ENCODE assay signal across 9 mouse cellular contexts in genomic region chr11:32498757-32499535, GRCm38 (mm10). TPM values are rescaled to one million over a fixed set of nuclear protein-coding genes. Genes with fewer than 3 reads are reported as not detected.
DNase-seq lines count a peak whose midpoint lies in the region; ATAC-seq and TF ChIP-seq lines count a peak whose summit lies in the region.
"Had no signal": no experiment of that assay in that cellular context is flagged by ENCODE, and none has a peak within 500 bp of the region (broad histone marks: within the 10 kb centered on the region; RNA-seq: fewer than 3 reads in every experiment).

No protein-coding gene starts in this region.

- H3K4me1 ChIP-seq in kidney, embryonic 16.5 days (ENCODE audit: insufficient read depth, low read length) = no peaks in the 10 kb centered on the region
- no peaks in the 10 kb centered on the region for H3K4me1 ChIP-seq in forebrain, postnatal 0 days (ENCODE audit: insufficient read depth)
- no peaks in the 10 kb centered on the region for H3K4me1 ChIP-seq in liver, postnatal 0 days (ENCODE audit: insufficient read depth)

- H3K36me3 ChIP-seq in kidney, embryonic 16.5 days (ENCODE audit: insufficient read depth, low read length) = 0 out of 2 replicates have a peak, but pooled peaks cover 11% of the 10 kb centered on the region
- H3K36me3 ChIP-seq in forebrain, postnatal 0 days (ENCODE audit: insufficient read depth) = no peaks in the 10 kb centered on the region
- no peaks in the 10 kb centered on the region for H3K36me3 ChIP-seq in liver, postnatal 0 days (replicated peaks; ENCODE audit: insufficient read depth, low read length)

- no peak for ATAC-seq in kidney, embryonic 16.5 days (ENCODE audit: low FRiP score, low TSS enrichment)
- ATAC-seq in forebrain, postnatal 0 days = no peak; the same call in 1 of the 2 replicates
- ATAC-seq in liver, postnatal 0 days = no peak

- no peak overlapping the region for H3K9ac ChIP-seq in kidney, embryonic 16.5 days (replicated peaks; ENCODE audit: low read length)
- no peak overlapping the region for H3K9ac ChIP-seq in forebrain, postnatal 0 days
- no peak overlapping the region for H3K9ac ChIP-seq in liver, postnatal 0 days (replicated peaks)

- no peak for TF ChIP-seq EP300 in liver, postnatal 0 days (IDR thresholded peaks at IDR 0.05; ENCODE audit: low read depth)

- 86% methylated on average over 7 of the region's 7 CpGs for WGBS in kidney, embryonic 16.5 days
- WGBS in forebrain, postnatal 0 days = 42% methylated on average over 7 of the region's 7 CpGs
- 83% methylated on average over 7 of the region's 7 CpGs for WGBS in liver, postnatal 0 days (ENCODE audit: insufficient replicate concordance)

- no peaks in the 10 kb centered on the region for H3K27me3 ChIP-seq in kidney, embryonic 16.5 days (ENCODE audit: insufficient read depth, low read length)
- no peaks in the 10 kb centered on the region for H3K27me3 ChIP-seq in forebrain, postnatal 0 days (ENCODE audit: insufficient read depth, low read length)
- no peaks in the 10 kb centered on the region for H3K27me3 ChIP-seq in liver, postnatal 0 days (ENCODE audit: insufficient read depth, low read length)

- H3K27ac ChIP-seq in kidney, embryonic 16.5 days (ENCODE audit: low read length) = 0 out of 2 replicates have a peak overlapping the region, but pooled peaks have one; percentile 10
- H3K27ac ChIP-seq in forebrain, postnatal 0 days (ENCODE audit: low read depth, low read length) = no peak overlapping the region
- H3K27ac ChIP-seq in liver, postnatal 0 days (ENCODE audit: low read depth) = no peak overlapping the region
- H3K27ac ChIP-seq: macrophage had no signal

- no peak for TF ChIP-seq CTCF in forebrain, postnatal 0 days (IDR thresholded peaks at IDR 0.05; ENCODE audit: low read depth)
- no peak for TF ChIP-seq CTCF in liver, postnatal 0 days (IDR thresholded peaks at IDR 0.05; ENCODE audit: low read depth)

- no peak overlapping the region for H3K4me2 ChIP-seq in kidney, embryonic 16.5 days (replicated peaks; ENCODE audit: low read depth, low read length)
- H3K4me2 ChIP-seq in forebrain, postnatal 0 days (ENCODE audit: low read depth) = no peak overlapping the region
- no peak overlapping the region for H3K4me2 ChIP-seq in liver, postnatal 0 days (ENCODE audit: low read depth, low read length)

- intact Hi-C loops in left cerebral cortex, postnatal 36 days (cut with DNase I) = no loop called here

- no peak overlapping the region for H3K4me3 ChIP-seq in kidney, embryonic 16.5 days (ENCODE audit: low read length)
- H3K4me3 ChIP-seq in forebrain, postnatal 0 days (ENCODE audit: low read depth, low read length) = no peak overlapping the region
- no peak overlapping the region for H3K4me3 ChIP-seq in liver, postnatal 0 days (ENCODE audit: low read depth, low read length)

- no peaks in the 10 kb centered on the region for H3K9me3 ChIP-seq in kidney, embryonic 16.5 days (ENCODE audit: low read length)
- H3K9me3 ChIP-seq in forebrain, postnatal 0 days (ENCODE audit: low read length) = no peaks in the 10 kb centered on the region
- H3K9me3 ChIP-seq in liver, postnatal 0 days (ENCODE audit: low read length) = no peaks in the 10 kb centered on the region

- no peak for DNase-seq in kidney, adult 8-10 months
- DNase-seq in brain, adult 2 months (ENCODE audit: low read depth, low spot score) = peak; percentile 90
- DNase-seq in forebrain, postnatal 0 days = peak; percentile 77
- peak; percentile 54 to 60 for DNase-seq in left cerebral cortex, postnatal 36 days (ENCODE audit: low spot score in 2 of 2)
- no peak for DNase-seq in embryo, embryonic 10 days (ENCODE audit: low spot score)
- DNase-seq in liver, postnatal 0 days = no peak
- DNase-seq in spleen, postnatal 4 days (ENCODE audit: low spot score in 2 of 2) = no peak

RNA-seq across cellular contexts. Expression of gene Efcab9, which starts 32.9 kb away (rescaled TPM):
- 0.47 and 0.68 TPM in 2 replicates for polyA plus RNA-seq in kidney, embryonic 16.5 days (2015; fragmentation: Nextera tagmentation; extraction: Ambion mirVana)
- total RNA-seq in forebrain, postnatal 0 days (2014; rRNA removed) = not detected in 2 replicates
- 0.22 TPM in 1 of 2 replicates, not detected in the other for polyA plus RNA-seq in forebrain, postnatal 0 days (2015; fragmentation: Nextera tagmentation; extraction: Ambion mirVana)
- total RNA-seq in left cerebral cortex, postnatal 36 days (2021) = 1 to 10 TPM in 1 of 2 experiments, under 1 TPM in 1; 0.63 to 1.8 TPM
- polyA plus RNA-seq in liver, postnatal 0 days (2015; fragmentation: Nextera tagmentation; extraction: Ambion mirVana) = 0.17 and 0.21 TPM in 2 replicates
- polyA plus RNA-seq: macrophage had no signal

RNA-seq across cellular contexts. Expression of gene Stk10, which starts 34.2 kb away (rescaled TPM):
- 5.6 and 6.5 TPM in 2 replicates for polyA plus RNA-seq in kidney, embryonic 16.5 days (2015; fragmentation: Nextera tagmentation; extraction: Ambion mirVana)
- 2.0 and 2.3 TPM in 2 replicates for total RNA-seq in forebrain, postnatal 0 days (2014; rRNA removed)
- 0.90 and 0.97 TPM in 2 replicates for polyA plus RNA-seq in forebrain, postnatal 0 days (2015; fragmentation: Nextera tagmentation; extraction: Ambion mirVana)
- 1 to 10 TPM; 6.7 to 8.7 TPM for total RNA-seq in left cerebral cortex, postnatal 36 days (2021)
- 2.2 and 2.3 TPM in 2 replicates for polyA plus RNA-seq in liver, postnatal 0 days (2015; fragmentation: Nextera tagmentation; extraction: Ambion mirVana)

RNA-seq across cellular contexts. Expression of gene Ubtd2, which starts 43.8 kb away (rescaled TPM):
- polyA plus RNA-seq in kidney, embryonic 16.5 days (2015; fragmentation: Nextera tagmentation; extraction: Ambion mirVana) = 45.1 and 45.6 TPM in 2 replicates
- 56.1 and 72.0 TPM in 2 replicates for total RNA-seq in forebrain, postnatal 0 days (2014; rRNA removed)
- polyA plus RNA-seq in forebrain, postnatal 0 days (2015; fragmentation: Nextera tagmentation; extraction: Ambion mirVana) = 36.0 and 41.6 TPM in 2 replicates
- 10 to 100 TPM; 56.9 to 57.4 TPM for total RNA-seq in left cerebral cortex, postnatal 36 days (2021)
- 3.1 and 3.2 TPM in 2 replicates for polyA plus RNA-seq in liver, postnatal 0 days (2015; fragmentation: Nextera tagmentation; extraction: Ambion mirVana)

Comparison
In these comparisons a context has a peak if more than half of its experiments do, and no peak if none do; other contexts are left out.
1. DNase-seq: peak in brain, adult 2 months (single experiment), forebrain, postnatal 0 days (single experiment) and left cerebral cortex, postnatal 36 days (2 of 2); none in kidney, adult 8-10 months (0 of 2), embryo, embryonic 10 days (single experiment), liver, postnatal 0 days (single experiment) and spleen, postnatal 4 days (0 of 2).